ENCODE assay signal across 8 mouse cellular contexts in genomic region chr2:151702851-151703190, GRCm38 (mm10). TPM values are rescaled to one million over a fixed set of nuclear protein-coding genes. Genes with fewer than 3 reads are reported as not detected.
DNase-seq lines count a peak whose midpoint lies in the region; ATAC-seq and TF ChIP-seq lines count a peak whose summit lies in the region.

No protein-coding gene starts in this region.

- no peak for TF ChIP-seq POLR2A in small intestine, adult 2 months (IDR thresholded peaks at IDR 0.05; ENCODE audit: low read depth, low read length)

- H3K27ac ChIP-seq in heart, embryonic 13.5 days (replicated peaks): no peak overlapping the region
- H3K27ac ChIP-seq in forebrain, embryonic 12.5 days: peak overlapping the region; percentile 66; the same call in 1 of the 2 replicates
- H3K27ac ChIP-seq in liver, embryonic 12.5 days: no peak overlapping the region
- no peak overlapping the region for H3K27ac ChIP-seq in small intestine, adult 2 months (ENCODE audit: insufficient read depth, low read depth, low read length)

- 3% methylated on average over 16 of the region's 17 CpGs for WGBS in heart, embryonic 13.5 days
- 1% methylated on average over 16 of the region's 17 CpGs for WGBS in forebrain, embryonic 12.5 days
- WGBS in liver, embryonic 12.5 days (ENCODE audit: insufficient replicate concordance): 3% methylated on average over 16 of the region's 17 CpGs
- 2% methylated on average over 17 of the region's 17 CpGs for WGBS in small intestine, adult 2 months

- H3K4me3 ChIP-seq in heart, embryonic 13.5 days: peak overlapping the region; percentile 66
- peak overlapping the region; percentile 79 for H3K4me3 ChIP-seq in forebrain, embryonic 12.5 days (replicated peaks)
- peak overlapping the region; percentile 54 for H3K4me3 ChIP-seq in liver, embryonic 12.5 days
- H3K4me3 ChIP-seq in small intestine, adult 2 months (ENCODE audit: low read depth, low read length): peak overlapping the region; percentile 61

- no peak for TF ChIP-seq CTCF in small intestine, adult 2 months (IDR thresholded peaks at IDR 0.05; ENCODE audit: extremely low read depth, insufficient read length, insufficient replicate concordance, low read depth, low read length)

- ATAC-seq in heart, embryonic 13.5 days (ENCODE audit: extremely low read depth, insufficient number of reproducible peaks, low FRiP score, low TSS enrichment): no peak
- peak; percentile 66 for ATAC-seq in forebrain, embryonic 12.5 days (ENCODE audit: low FRiP score)
- ATAC-seq in liver, embryonic 12.5 days: 0 out of 2 replicates have a peak, but pooled peaks have one; percentile 1

- intact Hi-C loops in heart, postnatal 14 days (cut with DNase I): no loop called here

- H3K9ac ChIP-seq in heart, embryonic 13.5 days: peak overlapping the region; percentile 88
- peak overlapping the region; percentile 87 for H3K9ac ChIP-seq in forebrain, embryonic 12.5 days
- H3K9ac ChIP-seq in liver, embryonic 12.5 days: no peak overlapping the region

- no peak for DNase-seq in heart, postnatal 14 days
- peak; percentile 26 for DNase-seq in Muller cell, postnatal 12 days (ENCODE audit: inconsistent ontology term)
- no peak for DNase-seq in adipocyte (ENCODE audit: low spot score)
- no peak for DNase-seq in spleen, adult 12 weeks (ENCODE audit: low spot score)

- peaks cover 76% of the 10 kb centered on the region for H3K27me3 ChIP-seq in heart, embryonic 13.5 days (replicated peaks)
- H3K27me3 ChIP-seq in forebrain, embryonic 12.5 days: peaks cover 31% of the 10 kb centered on the region
- H3K27me3 ChIP-seq in liver, embryonic 12.5 days (replicated peaks): peaks cover 75% of the 10 kb centered on the region
- H3K27me3 ChIP-seq in small intestine, adult 2 months (ENCODE audit: control insufficient read depth, insufficient read depth, low read length): peaks cover 15% of the 10 kb centered on the region

- peaks cover 11% of the 10 kb centered on the region for H3K4me1 ChIP-seq in heart, embryonic 13.5 days
- H3K4me1 ChIP-seq in forebrain, embryonic 12.5 days: peaks cover 17% of the 10 kb centered on the region
- peaks cover 11% of the 10 kb centered on the region; the same call in 1 of the 2 replicates for H3K4me1 ChIP-seq in liver, embryonic 12.5 days
- peaks cover 4% of the 10 kb centered on the region; the same call in 1 of the 2 replicates for H3K4me1 ChIP-seq in small intestine, adult 2 months (ENCODE audit: control insufficient read depth, insufficient read depth, insufficient read length, low read length)

- no peaks in the 10 kb centered on the region for H3K36me3 ChIP-seq in heart, embryonic 13.5 days
- H3K36me3 ChIP-seq in forebrain, embryonic 12.5 days (replicated peaks): peaks cover 12% of the 10 kb centered on the region; the same call in 1 of the 2 replicates
- H3K36me3 ChIP-seq in liver, embryonic 12.5 days: no peaks in the 10 kb centered on the region
- H3K36me3 ChIP-seq in small intestine, adult 2 months (ENCODE audit: control insufficient read depth, insufficient read depth, low read length): no peaks in the 10 kb centered on the region

- H3K4me2 ChIP-seq in heart, embryonic 13.5 days: peak overlapping the region; percentile 99
- H3K4me2 ChIP-seq in forebrain, embryonic 12.5 days: peak overlapping the region; percentile 99
- H3K4me2 ChIP-seq in liver, embryonic 12.5 days: peak overlapping the region; percentile 73

- H3K9me3 ChIP-seq in heart, embryonic 13.5 days: no peaks in the 10 kb centered on the region
- H3K9me3 ChIP-seq in forebrain, embryonic 12.5 days: no peaks in the 10 kb centered on the region
- no peaks in the 10 kb centered on the region for H3K9me3 ChIP-seq in liver, embryonic 12.5 days (replicated peaks)

RNA-seq across cellular contexts. Expression of gene Tmem74b, which starts 1.0 kb away (rescaled TPM):
- 1.8 and 3.1 TPM in 2 replicates for polyA plus RNA-seq in heart, embryonic 13.5 days (2015; fragmentation: Nextera tagmentation; extraction: Ambion mirVana)
- 1 to 10 TPM; 4.1 to 4.5 TPM for total RNA-seq in heart, postnatal 14 days (2021)
- polyA plus RNA-seq in forebrain, embryonic 12.5 days (2016; fragmentation: Nextera tagmentation; extraction: Ambion mirVana): 9.5 and 11.3 TPM in 2 replicates
- 0.11 and 0.30 TPM in 2 replicates for polyA plus RNA-seq in liver, embryonic 12.5 days (2016; fragmentation: Nextera tagmentation; extraction: Ambion mirVana)
- 0.08 and 0.32 TPM in 2 replicates for polyA plus RNA-seq in small intestine, adult 2 months (2012; rRNA removed)

RNA-seq across cellular contexts. Expression of gene Rad21l, which starts 34.5 kb away (rescaled TPM):
- not detected in 2 replicates for polyA plus RNA-seq in heart, embryonic 13.5 days (2015; fragmentation: Nextera tagmentation; extraction: Ambion mirVana)
- total RNA-seq in heart, postnatal 14 days (2021): not detected
- 0.12 TPM in 1 of 2 replicates, not detected in the other for polyA plus RNA-seq in forebrain, embryonic 12.5 days (2016; fragmentation: Nextera tagmentation; extraction: Ambion mirVana)
- polyA plus RNA-seq in liver, embryonic 12.5 days (2016; fragmentation: Nextera tagmentation; extraction: Ambion mirVana): not detected in 2 replicates
- polyA plus RNA-seq in small intestine, adult 2 months (2012; rRNA removed): not detected in 2 replicates

RNA-seq across cellular contexts. Expression of gene Psmf1, which starts 41.2 kb away (rescaled TPM):
- 27.9 and 28.0 TPM in 2 replicates for polyA plus RNA-seq in heart, embryonic 13.5 days (2015; fragmentation: Nextera tagmentation; extraction: Ambion mirVana)
- 10 to 100 TPM; 25.7 to 26.3 TPM for total RNA-seq in heart, postnatal 14 days (2021)
- 48.1 and 48.6 TPM in 2 replicates for polyA plus RNA-seq in forebrain, embryonic 12.5 days (2016; fragmentation: Nextera tagmentation; extraction: Ambion mirVana)
- polyA plus RNA-seq in liver, embryonic 12.5 days (2016; fragmentation: Nextera tagmentation; extraction: Ambion mirVana): 47.3 and 54.6 TPM in 2 replicates
- polyA plus RNA-seq in small intestine, adult 2 months (2012; rRNA removed): 19.8 and 45.1 TPM in 2 replicates
